Mouse (Mus musculus) forebrain, embryonic 14.5 days (tissue): ENCODE data around the gene Lpin2. TPM values are rescaled to one million over a fixed set of nuclear protein-coding genes. Genes with fewer than 3 reads are reported as not detected.

Experiments
- ATAC-seq: fragments of 200-750 bp; cut with Nextera tagmentation; 2 replicates; pipeline ENCODE4 v1.8.0; 2017; ENCODE audit warnings: mild to moderate bottlenecking, moderate library complexity
- DNase-seq: peaks from one replicate; pipeline ENCODE4 v3.0.0-alpha.2; 2015; ENCODE audit warnings: low spot score
- H3K27ac ChIP-seq: fragments of 300-500 bp; sonication (generic); 2 replicates; pipeline ENCODE4 v1.5.1; 2014; ENCODE audit warnings: low read depth, mild to moderate bottlenecking, control low read depth, low read length, moderate library complexity
- H3K27me3 ChIP-seq: fragments of 300-500 bp; sonication (generic); replicated peaks from 2 replicates; pipeline ENCODE4 v1.6.1; 2014; ENCODE audit warnings: low read length, control low read depth, mixed read lengths; ENCODE audit not compliant: control insufficient read depth, insufficient read depth
- H3K36me3 ChIP-seq: fragments of 300-500 bp; sonication (generic); 2 replicates; pipeline ENCODE4 v1.6.1; 2014; ENCODE audit warnings: low read length, control low read depth; ENCODE audit not compliant: control insufficient read depth, insufficient read depth
- H3K4me1 ChIP-seq: fragments of 300-500 bp; sonication (generic); 2 replicates; pipeline ENCODE4 v1.6.1; 2014; ENCODE audit warnings: antibody characterized with exemption, low read length, control low read depth; ENCODE audit not compliant: control insufficient read depth, insufficient read depth
- H3K4me2 ChIP-seq: fragments of 300-500 bp; sonication (generic); 2 replicates; pipeline ENCODE4 v1.6.1; 2014; ENCODE audit warnings: mild to moderate bottlenecking, control low read depth, low read length
- H3K4me3 ChIP-seq: fragments of 300-500 bp; sonication (generic); 2 replicates; pipeline ENCODE4 v1.5.1; 2014; ENCODE audit warnings: low read depth, low read length, control low read depth
- H3K9ac ChIP-seq: fragments of 300-500 bp; sonication (generic); 2 replicates; pipeline ENCODE4 v1.6.1; 2014; ENCODE audit warnings: mild to moderate bottlenecking, low read length, control low read depth, moderate library complexity
- H3K9me3 ChIP-seq: fragments of 300-500 bp; sonication (generic); replicated peaks from 2 replicates; pipeline ENCODE4 v1.6.1; 2016; ENCODE audit warnings: low read length, control low read depth, mixed read lengths; ENCODE audit not compliant: control insufficient read depth
- WGBS: fragments of 180-500 bp; shearing (Covaris S2); extraction: QIAGEN DNeasy Blood & Tissue Kit; methylation state at CpG from one replicate; pipeline ENCODE4 v1.1.7; 2014; 5-methylcytosine and 5-hydroxymethylcytosine counted together
- polyA plus RNA-seq: library from polyadenylated mRNA; unstranded; fragments of >200 nt; fragmentation: Nextera tagmentation; extraction: Ambion mirVana; gene quantifications from 2 replicates; pipeline ENCODE4 v1.2.1, GENCODE M21; 2014

Lpin2 gene
- polyA plus RNA-seq, 1 experiment from 2014 or later, result 29.8 TPM

- ATAC-seq, result peak; percentile 98
- Histone ChIP-seq H3K9ac (peak overlapping the region; percentile 91), H3K4me2 (peak overlapping the region; percentile 78), H3K27ac (peak overlapping the region; percentile 88), H3K36me3 (no peaks in the 10 kb centered on the region), H3K9me3 (no peaks in the 10 kb centered on the region), H3K27me3 (no peaks in the 10 kb centered on the region), H3K4me3 (peak overlapping the region; percentile 80), H3K4me1 (peaks cover 12% of the 10 kb centered on the region)
- peak; percentile 93 for DNase-seq
- under 1% methylated on average over 52 of the region's 71 CpGs for WGBS
Measured at GRCm38 (mm10) chr17:71182871-71183656, 704 bp downstream of the Lpin2 start.

GRCm38 (mm10) chr17:71183657-71184261 lies 1.4 kb downstream of the Lpin2 start:
- no peak for DNase-seq
- ATAC-seq, result no peak; the same call in 1 of the 2 replicates
- H3K36me3 ChIP-seq, result no peaks in the 10 kb centered on the region
- peaks cover 12% of the 10 kb centered on the region for H3K4me1 ChIP-seq
- no peaks in the 10 kb centered on the region for H3K9me3 ChIP-seq
- peak overlapping the region; percentile 88 for H3K27ac ChIP-seq
- H3K27me3 ChIP-seq, result no peaks in the 10 kb centered on the region
- H3K4me2 ChIP-seq, result peak overlapping the region; percentile 78
- peak overlapping the region; percentile 80 for H3K4me3 ChIP-seq
- peak overlapping the region; percentile 91 for H3K9ac ChIP-seq
- WGBS, result under 1% methylated on average over 47 of the region's 79 CpGs

GRCm38 (mm10) chr17:71184356-71185111 lies 2.2 kb downstream of the Lpin2 start:
- Histone ChIP-seq H3K4me2 (peak overlapping the region; percentile 78), H3K9me3 (no peaks in the 10 kb centered on the region), H3K4me1 (peaks cover 12% of the 10 kb centered on the region), H3K36me3 (no peaks in the 10 kb centered on the region), H3K27ac (peak overlapping the region; percentile 88; the same call in 1 of the 2 replicates), H3K9ac (peak overlapping the region; percentile 91), H3K4me3 (peak overlapping the region; percentile 80), H3K27me3 (no peaks in the 10 kb centered on the region)
- peak; percentile 55 for DNase-seq
- WGBS, result 2% methylated on average over 22 of the region's 22 CpGs
- ATAC-seq, result no peak

- H3K27ac ChIP-seq, result no peak overlapping the region
- H3K4me1 ChIP-seq, result peaks cover 12% of the 10 kb centered on the region
- no peaks in the 10 kb centered on the region for H3K36me3 ChIP-seq
- WGBS, result 37% methylated on average over 1 of the region's 1 CpGs
- peak overlapping the region; percentile 80 for H3K4me3 ChIP-seq
- H3K9me3 ChIP-seq, result no peaks in the 10 kb centered on the region
- H3K4me2 ChIP-seq, result peak overlapping the region; percentile 78
- no peak for ATAC-seq
- H3K9ac ChIP-seq, result peak overlapping the region; percentile 91
- no peaks in the 10 kb centered on the region for H3K27me3 ChIP-seq
- DNase-seq, result no peak
Measured at GRCm38 (mm10) chr17:71185368-71185767, 3.0 kb downstream of the Lpin2 start.

GRCm38 (mm10) chr17:71190589-71190988 lies 8.2 kb downstream of the Lpin2 start:
- no peak overlapping the region for H3K27ac ChIP-seq
- no peak for ATAC-seq
- H3K27me3 ChIP-seq, result no peaks in the 10 kb centered on the region
- H3K4me3 ChIP-seq, result no peak overlapping the region
- no peaks in the 10 kb centered on the region for H3K36me3 ChIP-seq
- 93% methylated on average over 7 of the region's 7 CpGs for WGBS
- no peak overlapping the region for H3K9ac ChIP-seq
- H3K4me2 ChIP-seq, result no peak overlapping the region
- no peaks in the 10 kb centered on the region for H3K9me3 ChIP-seq
- peaks cover 9% of the 10 kb centered on the region for H3K4me1 ChIP-seq
- DNase-seq, result no peak

GRCm38 (mm10) chr17:71191063-71191462 lies 8.7 kb downstream of the Lpin2 start:
- WGBS, result 98% methylated on average over 2 of the region's 2 CpGs

GRCm38 (mm10) chr17:71191651-71192419 lies 9.5 kb downstream of the Lpin2 start:
- DNase-seq (no peak), ATAC-seq (no peak)
- WGBS, result 77% methylated on average over 8 of the region's 8 CpGs
- Histone ChIP-seq H3K9ac (no peak overlapping the region), H3K27me3 (no peaks in the 10 kb centered on the region), H3K9me3 (no peaks in the 10 kb centered on the region), H3K27ac (no peak overlapping the region), H3K4me3 (no peak overlapping the region), H3K4me2 (no peak overlapping the region), H3K4me1 (peaks cover 13% of the 10 kb centered on the region), H3K36me3 (no peaks in the 10 kb centered on the region)

More at GRCm38 (mm10) chr17:71191063-71191462, 8.7 kb downstream of the Lpin2 start:
- Histone ChIP-seq H3K9ac (no peak overlapping the region), H3K27ac (no peak overlapping the region), H3K36me3 (no peaks in the 10 kb centered on the region), H3K4me1 (peaks cover 13% of the 10 kb centered on the region), H3K27me3 (no peaks in the 10 kb centered on the region), H3K4me3 (no peak overlapping the region), H3K9me3 (no peaks in the 10 kb centered on the region), H3K4me2 (no peak overlapping the region)
- DNase-seq, result no peak
- ATAC-seq, result no peak

GRCm38 (mm10) chr17:71193019-71193418 lies 10.7 kb downstream of the Lpin2 start:
- no peak overlapping the region for H3K27ac ChIP-seq
- no peak overlapping the region for H3K4me2 ChIP-seq
- H3K4me3 ChIP-seq, result no peak overlapping the region
- peaks cover 13% of the 10 kb centered on the region for H3K4me1 ChIP-seq
- 61% methylated on average over 1 of the region's 1 CpGs for WGBS
- no peaks in the 10 kb centered on the region for H3K27me3 ChIP-seq
- H3K9me3 ChIP-seq, result no peaks in the 10 kb centered on the region
- DNase-seq (no peak), ATAC-seq (no peak)
- no peak overlapping the region for H3K9ac ChIP-seq
- no peaks in the 10 kb centered on the region for H3K36me3 ChIP-seq
